Mouse (Mus musculus): Measurements from ENCODE around the gene Hist3h2ba. TPM values are rescaled to one million over a fixed set of nuclear protein-coding genes. Genes with fewer than 3 reads are reported as not detected.

The Hist3h2ba gene
- total and polyA plus RNA-seq, 2 experiments from 2014 or later, result 114 to 1,117 TPM

DNA sequence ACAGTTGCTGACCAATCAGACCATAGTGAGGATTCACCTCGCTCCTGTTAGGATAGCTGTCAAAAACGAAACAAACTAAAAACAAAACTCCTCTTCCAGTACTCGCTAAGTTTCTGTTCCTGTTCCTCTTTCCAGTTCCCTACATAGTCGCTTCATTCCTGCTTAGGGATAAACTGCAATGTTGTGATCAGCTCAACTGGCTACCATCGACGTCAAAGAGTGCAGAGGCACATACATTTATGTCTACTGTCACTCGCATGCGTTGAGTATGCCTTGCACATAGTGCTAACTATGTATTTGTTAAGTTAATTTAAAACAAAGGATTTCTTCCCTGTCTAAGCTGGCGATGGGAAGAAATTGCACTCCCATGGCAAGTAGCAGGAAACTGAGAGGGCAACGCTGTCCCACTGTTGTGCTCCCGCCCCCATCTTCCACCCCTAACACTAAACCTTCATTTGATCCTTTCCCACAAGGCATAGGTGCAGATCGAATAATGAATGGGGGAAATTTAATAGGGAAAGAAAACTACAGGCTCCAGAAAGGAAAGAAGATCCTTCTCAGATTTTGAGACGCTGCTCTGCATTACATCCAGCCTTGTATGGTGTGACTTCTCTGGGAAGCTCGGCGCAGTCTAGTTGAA lies 10.6 kb downstream of the Hist3h2ba start:
- TF ChIP-seq CTCF (IDR thresholded peaks at IDR 0.05), result no peak
- no peaks in the 10 kb centered on the region for H3K27me3 ChIP-seq (ENCODE audit: insufficient read depth, low read length)
- peak overlapping the region; percentile 41 for H3K4me3 ChIP-seq (ENCODE audit: low read depth, low read length)
- peak overlapping the region; percentile 71 for H3K4me2 ChIP-seq (ENCODE audit: low read depth, low read length, poor library complexity, severe bottlenecking)
- no peaks in the 10 kb centered on the region for H3K9me3 ChIP-seq (ENCODE audit: low read length)
- ATAC-seq (ENCODE audit: low FRiP score) (no peak), DNase-seq (ENCODE audit: low spot score) (no peak)
- no peaks in the 10 kb centered on the region for H3K36me3 ChIP-seq (ENCODE audit: insufficient read depth, low read length)
- 31% methylated on average over 15 of the region's 15 CpGs for WGBS
- H3K9ac ChIP-seq (replicated peaks; ENCODE audit: low read length, poor library complexity, severe bottlenecking), result peak overlapping the region; percentile 62; the same call in 1 of the 2 replicates
- peaks cover 9% of the 10 kb centered on the region for H3K4me1 ChIP-seq (ENCODE audit: insufficient read depth, low read length)
- peak overlapping the region; percentile 73 for H3K27ac ChIP-seq (ENCODE audit: low read depth, low read length)

DNA sequence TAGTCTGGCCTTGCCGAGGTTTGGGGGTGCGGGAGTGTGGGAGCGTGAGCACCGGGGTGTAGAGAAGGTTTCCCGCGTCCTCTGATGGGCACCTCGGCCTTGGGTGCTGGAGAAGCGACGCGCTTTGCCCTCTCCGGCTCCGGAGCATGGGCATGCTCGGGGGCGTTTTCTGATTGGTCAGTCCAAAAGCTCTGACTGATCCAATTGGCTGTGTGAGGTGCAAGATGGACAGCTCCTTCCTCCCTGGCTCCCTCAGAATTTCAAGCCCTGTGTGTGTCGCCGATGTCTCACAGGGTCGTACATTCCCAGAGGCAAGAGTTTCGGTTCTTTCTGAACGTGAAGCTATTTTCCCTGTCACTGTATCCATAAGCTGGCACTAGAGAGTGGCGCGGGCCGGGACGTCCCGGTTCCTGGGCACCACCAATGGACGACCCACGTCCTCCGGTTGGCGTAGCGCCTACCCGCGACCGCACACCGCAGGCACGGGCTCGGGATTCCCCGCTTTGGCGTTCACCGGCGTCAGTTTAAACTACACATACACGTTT lies 11.3 kb downstream of the Hist3h2ba start:
- no peaks in the 10 kb centered on the region for H3K36me3 ChIP-seq (ENCODE audit: insufficient read depth, low read length)
- ATAC-seq (ENCODE audit: low FRiP score), result peak; percentile 83
- H3K27ac ChIP-seq (ENCODE audit: low read depth, low read length), result peak overlapping the region; percentile 73
- H3K4me1 ChIP-seq (ENCODE audit: insufficient read depth, low read length), result peaks cover 9% of the 10 kb centered on the region
- H3K4me3 ChIP-seq (ENCODE audit: low read depth, low read length), result peak overlapping the region; percentile 41
- 2% methylated on average over 40 of the region's 40 CpGs for WGBS
- peak overlapping the region; percentile 71 for H3K4me2 ChIP-seq (ENCODE audit: low read depth, low read length, poor library complexity, severe bottlenecking)
- peak; percentile 60 for TF ChIP-seq CTCF (IDR thresholded peaks at IDR 0.05)
- peak overlapping the region; percentile 62 for H3K9ac ChIP-seq (replicated peaks; ENCODE audit: low read length, poor library complexity, severe bottlenecking)
- H3K9me3 ChIP-seq (ENCODE audit: low read length), result no peaks in the 10 kb centered on the region
- no peaks in the 10 kb centered on the region for H3K27me3 ChIP-seq (ENCODE audit: insufficient read depth, low read length)
- DNase-seq (ENCODE audit: low spot score), result peak; percentile 91

DNA sequence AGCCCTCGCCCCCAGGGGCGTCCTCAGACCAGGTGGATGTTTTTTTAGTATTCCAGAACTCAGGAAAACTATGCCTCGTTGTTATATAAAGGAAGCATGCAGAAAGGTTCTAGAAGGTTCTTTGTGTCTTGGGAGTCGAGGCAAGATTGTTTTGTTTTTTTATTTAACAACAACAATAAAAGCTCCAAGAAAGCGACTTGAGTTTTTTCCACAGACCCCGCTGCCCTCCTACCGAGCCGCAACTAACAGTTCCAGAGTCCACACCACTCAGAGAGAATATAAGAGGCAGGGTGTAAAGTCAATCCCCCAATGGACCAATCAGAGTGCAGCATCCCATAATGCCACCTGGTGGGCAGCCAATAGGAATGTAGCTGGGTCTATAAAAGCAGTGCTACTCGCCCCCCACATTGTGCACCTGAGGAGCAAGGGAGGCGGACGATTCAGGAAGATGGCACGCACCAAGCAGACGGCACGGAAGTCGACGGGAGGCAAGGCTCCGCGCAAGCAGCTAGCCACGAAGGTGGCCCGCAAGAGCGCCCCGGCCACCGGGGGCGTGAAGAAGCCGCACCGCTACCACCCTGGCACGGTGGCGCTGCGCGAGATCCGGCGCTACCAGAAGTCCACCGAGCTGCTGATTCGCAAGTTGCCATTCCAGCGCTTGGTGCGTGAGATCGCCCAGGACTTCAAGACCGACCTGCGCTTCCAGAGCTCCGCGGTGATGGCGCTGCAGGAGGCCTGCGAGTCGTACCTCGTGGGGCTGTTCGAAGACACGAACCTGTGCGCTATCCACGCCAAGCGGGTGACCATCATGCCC lies 12.9 kb downstream of the Hist3h2ba start:
- ATAC-seq (ENCODE audit: low FRiP score), result no peak
- no peak for TF ChIP-seq CTCF (IDR thresholded peaks at IDR 0.05)
- DNase-seq (ENCODE audit: low spot score), result peak; percentile 38

DNA sequence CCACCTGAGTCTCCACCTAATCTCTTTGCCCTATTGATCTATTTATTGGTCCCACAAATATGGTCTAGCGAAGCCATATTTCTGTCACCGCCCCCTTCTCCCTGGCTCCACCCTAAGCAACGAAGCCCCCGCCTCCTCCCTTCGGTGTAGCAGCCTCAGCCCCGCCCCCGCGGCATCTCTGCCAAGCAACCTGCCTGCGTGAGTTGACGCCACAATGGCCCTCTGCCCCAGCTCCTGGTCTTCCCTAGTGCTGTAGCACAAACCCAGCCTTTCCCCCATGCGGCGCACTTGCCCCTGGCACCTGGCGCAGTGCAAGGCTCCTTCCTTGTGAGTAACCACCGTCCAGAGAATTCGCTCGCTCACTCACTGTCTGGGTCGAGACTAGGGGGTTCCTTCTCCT lies 14.8 kb downstream of the Hist3h2ba start:
- ATAC-seq (ENCODE audit: low FRiP score) (no peak), DNase-seq (ENCODE audit: low spot score) (no peak)
- no peaks in the 10 kb centered on the region for H3K27me3 ChIP-seq (ENCODE audit: insufficient read depth, low read length)
- H3K27ac ChIP-seq (ENCODE audit: low read depth, low read length), result no peak overlapping the region
- WGBS, result 43% methylated on average over 17 of the region's 17 CpGs
- TF ChIP-seq CTCF (IDR thresholded peaks at IDR 0.05), result no peak
- H3K4me3 ChIP-seq (ENCODE audit: low read depth, low read length), result no peak overlapping the region
- H3K4me2 ChIP-seq (ENCODE audit: low read depth, low read length, poor library complexity, severe bottlenecking), result no peak overlapping the region
- 0 out of 2 replicates have a peak overlapping the region, but pooled peaks have one; percentile 4 for H3K9ac ChIP-seq (replicated peaks; ENCODE audit: low read length, poor library complexity, severe bottlenecking)
- no peaks in the 10 kb centered on the region for H3K9me3 ChIP-seq (ENCODE audit: low read length)
- H3K4me1 ChIP-seq (ENCODE audit: insufficient read depth, low read length), result no peaks in the 10 kb centered on the region; the same call in 1 of the 2 replicates
- no peaks in the 10 kb centered on the region for H3K36me3 ChIP-seq (ENCODE audit: insufficient read depth, low read length)

More for the DNA sequence above, 12.9 kb downstream of the Hist3h2ba start:
- no peak overlapping the region for H3K9ac ChIP-seq (replicated peaks; ENCODE audit: low read length, poor library complexity, severe bottlenecking)
- peaks cover 9% of the 10 kb centered on the region for H3K4me1 ChIP-seq (ENCODE audit: insufficient read depth, low read length)
- WGBS, result 72% methylated on average over 50 of the region's 50 CpGs
- H3K36me3 ChIP-seq (ENCODE audit: insufficient read depth, low read length), result no peaks in the 10 kb centered on the region
- H3K27ac ChIP-seq (ENCODE audit: low read depth, low read length), result no peak overlapping the region
- H3K4me2 ChIP-seq (ENCODE audit: low read depth, low read length, poor library complexity, severe bottlenecking), result no peak overlapping the region
- H3K4me3 ChIP-seq (ENCODE audit: low read depth, low read length), result no peak overlapping the region
- no peaks in the 10 kb centered on the region for H3K27me3 ChIP-seq (ENCODE audit: insufficient read depth, low read length)
- H3K9me3 ChIP-seq (ENCODE audit: low read length), result no peaks in the 10 kb centered on the region

DNA sequence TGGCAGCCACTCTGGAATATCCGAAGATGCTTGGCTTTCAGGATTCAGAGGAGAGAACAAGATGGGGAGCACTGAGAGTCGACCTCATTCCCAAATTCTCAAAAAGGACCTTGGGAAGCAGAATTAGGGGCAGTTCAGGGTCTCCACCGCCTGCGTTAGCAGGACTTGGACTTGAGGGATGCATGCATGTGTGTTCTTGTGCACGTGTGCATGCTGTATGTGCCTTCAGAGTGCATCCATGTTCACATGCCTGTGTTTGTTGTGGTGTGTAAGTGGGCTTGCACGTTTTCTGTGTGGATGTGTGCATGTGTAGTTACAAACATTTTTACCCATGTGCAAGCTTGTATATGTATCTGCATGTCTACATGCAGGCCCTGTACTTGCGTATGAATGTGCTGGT lies 15.5 kb downstream of the Hist3h2ba start:
- no peaks in the 10 kb centered on the region for H3K9me3 ChIP-seq (ENCODE audit: low read length)
- 89% methylated on average over 7 of the region's 7 CpGs for WGBS
- TF ChIP-seq CTCF (IDR thresholded peaks at IDR 0.05), result no peak

More for the DNA sequence above, 15.5 kb downstream of the Hist3h2ba start:
- no peak overlapping the region for H3K4me2 ChIP-seq (ENCODE audit: low read depth, low read length, poor library complexity, severe bottlenecking)
- no peak overlapping the region for H3K4me3 ChIP-seq (ENCODE audit: low read depth, low read length)
- no peak for ATAC-seq (ENCODE audit: low FRiP score)
- H3K4me1 ChIP-seq (ENCODE audit: insufficient read depth, low read length), result no peaks in the 10 kb centered on the region
- no peak overlapping the region for H3K9ac ChIP-seq (replicated peaks; ENCODE audit: low read length, poor library complexity, severe bottlenecking)
- DNase-seq (ENCODE audit: low spot score), result no peak
- no peak overlapping the region for H3K27ac ChIP-seq (ENCODE audit: low read depth, low read length)
- no peaks in the 10 kb centered on the region for H3K36me3 ChIP-seq (ENCODE audit: insufficient read depth, low read length)
- H3K27me3 ChIP-seq (ENCODE audit: insufficient read depth, low read length), result no peaks in the 10 kb centered on the region
